Mouse (Mus musculus): ENCODE data around the gene Gys1.

GRCm38 (mm10) chr7:45460377-45460776 lies 25.7 kb downstream of the Gys1 start:
- TF ChIP-seq CTCF (IDR thresholded peaks at IDR 0.05; ENCODE audit: insufficient read depth, low read depth, low read length) = no peak
- TF ChIP-seq POLR2A (IDR thresholded peaks at IDR 0.05; ENCODE audit: insufficient read depth, low read depth, low read length) = no peak
